Mouse (Mus musculus) left cerebral cortex, adult 11 months (tissue): ENCODE data around the gene Rfx4.

Experiments used
- DNase-seq: peaks from one replicate; pipeline ENCODE4 v3.0.0; 2022; ENCODE audit warnings: low spot score

Rfx4 gene

DNA sequence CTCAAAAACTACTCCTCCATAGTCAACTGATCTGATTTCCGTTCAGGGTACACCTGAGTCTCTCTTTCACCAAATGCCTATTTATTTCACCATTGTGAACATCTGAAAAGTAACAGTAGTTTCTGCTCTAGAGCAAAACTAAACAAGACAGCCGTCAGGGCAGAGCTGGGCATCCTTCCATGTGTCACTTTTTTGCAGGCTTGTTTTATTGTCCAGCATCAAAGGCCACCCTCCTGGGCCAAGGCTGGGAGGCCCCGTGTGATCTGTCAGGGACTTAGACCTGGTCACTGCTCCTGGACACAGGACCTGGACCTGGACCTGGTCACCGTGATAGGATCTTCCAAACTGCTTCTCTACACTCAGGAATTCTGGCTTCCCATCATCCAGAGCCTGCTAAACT, 116.1 kb downstream of the Rfx4 start:
- DNase-seq, result no peak

DNA sequence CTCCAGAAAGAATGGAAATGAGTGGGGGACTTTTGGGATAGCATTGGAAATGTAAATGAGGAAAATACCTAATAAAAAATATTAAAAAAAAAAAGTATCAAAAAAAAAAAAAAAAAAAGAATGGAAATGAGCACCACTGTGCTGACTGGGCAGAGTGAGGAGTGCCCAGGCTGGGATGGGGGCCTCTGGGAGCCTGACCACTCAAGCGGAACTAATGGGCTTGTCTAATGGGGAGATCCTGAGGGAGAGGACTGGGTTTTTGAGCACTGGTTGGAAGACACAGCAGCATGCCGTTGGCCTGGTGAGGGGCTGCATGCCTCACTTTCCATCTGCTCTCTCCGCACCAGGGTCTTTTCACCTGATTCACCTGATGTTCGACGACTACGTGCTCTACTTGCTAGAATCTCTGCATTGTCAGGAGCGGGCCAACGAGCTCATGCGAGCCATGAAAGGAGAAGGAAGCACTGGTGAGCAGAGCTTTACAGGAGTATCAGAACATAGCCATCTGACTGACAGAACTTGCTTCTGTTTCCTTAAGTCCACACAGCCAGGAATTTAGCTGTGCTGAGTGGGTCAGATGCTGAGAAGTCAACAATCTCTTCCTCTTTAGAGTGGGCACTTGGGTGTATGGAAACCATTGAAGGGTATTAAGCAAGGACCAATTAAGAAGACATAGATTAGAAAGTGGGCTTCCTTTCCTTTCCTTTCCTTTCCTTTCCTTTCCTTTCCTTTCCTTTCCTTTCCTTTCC, 124.1 kb downstream of the Rfx4 start:
- no peak for DNase-seq

DNA sequence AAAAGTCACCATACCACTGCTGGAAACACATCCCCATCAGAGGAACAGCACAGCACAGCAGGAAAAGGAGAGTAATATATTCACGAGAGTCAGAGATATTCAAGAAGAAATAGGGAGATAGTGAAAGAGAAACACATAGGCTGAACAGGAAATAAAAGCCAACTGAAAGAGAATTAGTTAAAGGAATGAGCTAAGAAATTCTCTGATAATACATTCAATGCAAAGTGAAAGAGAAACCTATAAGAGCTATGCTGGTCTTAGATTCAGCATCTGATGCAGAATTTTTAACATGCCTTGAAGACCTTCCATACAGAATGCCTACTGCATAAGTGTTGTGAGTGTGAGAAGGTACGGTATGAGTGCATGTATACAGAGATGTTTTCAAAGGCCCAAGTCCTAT, 126.7 kb downstream of the Rfx4 start:
- no peak for DNase-seq

GRCm38 (mm10) chr10:84885341-84885884, 129.6 kb downstream of the Rfx4 start:
- no peak for DNase-seq

- no peak for DNase-seq
Measured at GRCm38 (mm10) chr10:84886221-84886627, 130.4 kb downstream of the Rfx4 start.

- no peak for DNase-seq
Measured at GRCm38 (mm10) chr10:84886785-84887184, 130.9 kb downstream of the Rfx4 start.

DNA sequence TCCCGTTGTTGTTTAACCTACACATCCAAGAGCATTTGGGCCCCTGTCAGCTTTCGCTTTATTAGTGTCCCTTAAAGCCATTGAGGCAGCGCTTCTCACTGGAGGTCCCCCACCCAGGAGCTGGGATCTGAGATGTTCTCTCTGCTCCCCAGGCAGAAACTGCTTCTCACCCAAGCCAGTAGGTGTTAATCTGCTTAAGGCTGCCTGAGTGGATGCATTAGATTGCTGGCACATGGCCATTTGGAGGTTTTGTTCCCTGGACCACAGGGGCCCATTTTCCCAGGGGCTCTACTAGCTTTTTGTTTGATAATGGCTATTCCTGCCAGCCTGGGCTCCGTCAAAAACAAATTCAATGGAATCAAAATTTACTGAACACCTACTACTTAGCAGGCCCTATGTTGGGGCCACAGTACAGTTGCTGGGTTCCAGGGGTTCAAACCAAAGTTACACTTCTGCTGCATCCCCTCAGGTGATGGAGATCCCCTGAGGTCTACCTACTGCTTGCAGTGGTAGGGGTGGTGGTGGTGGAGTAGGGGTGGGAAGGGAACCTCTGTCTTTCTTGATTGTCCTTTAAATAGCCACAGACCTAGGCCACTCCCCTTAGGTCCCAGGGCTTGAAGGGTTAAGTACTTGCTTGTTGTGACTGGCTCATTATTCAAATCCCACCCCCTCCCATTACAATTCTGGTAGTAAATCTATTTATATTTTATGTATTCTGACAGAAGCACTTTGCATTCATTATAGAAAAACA, 133.4 kb downstream of the Rfx4 start:
- no peak for DNase-seq

DNA sequence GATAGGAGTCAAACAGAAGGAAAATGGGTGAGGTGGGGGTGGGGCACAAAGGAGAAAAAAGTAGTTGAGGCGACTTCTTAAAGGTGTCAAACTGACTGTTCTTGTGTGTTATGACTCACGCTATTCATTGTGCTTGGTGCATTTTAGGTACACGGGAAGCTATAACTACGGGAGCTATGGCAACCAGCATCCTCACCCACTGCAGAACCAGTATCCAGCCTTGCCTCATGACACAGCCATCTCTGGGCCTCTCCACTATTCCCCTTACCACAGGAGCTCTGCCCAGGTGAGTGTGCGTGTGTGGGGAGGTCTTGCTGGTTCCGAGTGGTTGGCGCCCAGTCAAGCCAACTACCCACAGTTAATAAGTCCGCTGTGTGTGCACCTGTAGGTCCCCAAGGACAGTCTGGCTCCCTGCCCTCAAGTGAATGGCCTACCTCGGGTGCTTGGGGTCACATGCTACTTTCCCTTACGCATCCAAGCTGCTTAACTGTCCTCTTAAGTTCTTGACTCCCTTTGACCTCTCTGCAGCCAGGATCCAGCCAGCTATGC, 140.0 kb downstream of the Rfx4 start:
- DNase-seq, result no peak

GRCm38 (mm10) chr10:84896941-84897930, 141.4 kb downstream of the Rfx4 start:
- DNase-seq, result no peak

- DNase-seq, result no peak
Measured at GRCm38 (mm10) chr10:84898144-84898979, 142.5 kb downstream of the Rfx4 start.

DNA sequence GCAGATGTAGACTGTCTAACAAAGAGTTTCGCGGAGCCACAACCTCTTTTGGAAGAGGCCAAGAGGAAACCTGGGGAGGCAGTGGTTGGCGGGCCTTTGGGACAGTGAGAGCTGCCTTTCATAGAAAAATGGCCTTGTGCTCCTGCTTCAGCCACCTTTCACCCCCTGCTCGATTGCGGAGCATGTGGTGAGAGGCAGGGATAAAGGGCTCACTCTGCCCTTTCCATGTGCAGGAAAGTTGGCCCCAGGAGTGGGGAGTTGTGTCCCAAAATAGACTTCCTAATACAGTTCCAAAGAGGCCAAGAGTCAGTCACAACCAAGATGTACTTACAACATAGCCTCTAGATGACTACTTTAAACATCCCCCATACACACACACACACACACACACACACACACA, 145.8 kb downstream of the Rfx4 start:
- DNase-seq, result no peak

GRCm38 (mm10) chr10:84902213-84902612, 146.4 kb downstream of the Rfx4 start:
- no peak for DNase-seq

DNA sequence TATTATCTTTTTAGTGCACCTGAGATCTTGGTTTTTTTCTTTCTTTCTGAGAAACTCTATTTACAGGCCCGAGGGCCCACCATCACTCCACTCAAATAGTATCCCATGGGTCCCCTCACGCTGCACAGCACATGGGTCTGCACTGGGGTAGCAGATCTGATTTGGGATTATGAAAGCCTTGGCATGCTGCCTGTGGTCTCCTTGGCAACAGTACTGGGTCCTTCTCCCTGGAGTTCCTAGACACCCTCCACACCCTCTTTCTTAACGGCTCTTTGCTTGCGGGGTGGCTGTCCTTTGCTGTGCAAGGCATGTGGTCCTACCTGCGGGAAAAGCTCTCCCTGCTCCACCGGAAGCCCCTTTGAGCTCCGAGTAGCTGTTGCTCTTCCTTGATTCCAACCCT, 147.4 kb downstream of the Rfx4 start:
- no peak for DNase-seq

- no peak for DNase-seq
Measured at GRCm38 (mm10) chr10:84903742-84904141, 147.9 kb downstream of the Rfx4 start.

DNA sequence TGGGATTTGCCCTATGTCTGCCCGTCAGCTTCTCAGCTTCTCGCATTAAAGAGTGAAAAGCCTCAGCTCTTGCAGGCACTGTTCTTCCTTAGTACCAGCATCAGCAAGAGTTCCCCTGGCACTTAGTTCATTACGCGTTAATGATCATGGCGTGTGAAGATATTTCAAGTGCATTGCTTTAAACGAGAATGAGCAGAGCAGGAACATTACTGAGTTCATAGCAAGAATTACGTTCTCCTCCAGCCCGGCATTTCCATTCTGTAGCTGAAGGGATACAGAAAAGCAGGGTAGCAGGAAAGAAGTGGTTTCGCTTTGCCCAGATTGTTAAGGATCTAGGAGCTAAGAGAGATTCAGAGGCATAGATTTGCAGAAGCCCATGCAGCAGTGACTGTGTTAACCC, 151.0 kb downstream of the Rfx4 start:
- DNase-seq, result no peak

GRCm38 (mm10) chr10:84908006-84908405, 152.1 kb downstream of the Rfx4 start:
- DNase-seq, result no peak

DNA sequence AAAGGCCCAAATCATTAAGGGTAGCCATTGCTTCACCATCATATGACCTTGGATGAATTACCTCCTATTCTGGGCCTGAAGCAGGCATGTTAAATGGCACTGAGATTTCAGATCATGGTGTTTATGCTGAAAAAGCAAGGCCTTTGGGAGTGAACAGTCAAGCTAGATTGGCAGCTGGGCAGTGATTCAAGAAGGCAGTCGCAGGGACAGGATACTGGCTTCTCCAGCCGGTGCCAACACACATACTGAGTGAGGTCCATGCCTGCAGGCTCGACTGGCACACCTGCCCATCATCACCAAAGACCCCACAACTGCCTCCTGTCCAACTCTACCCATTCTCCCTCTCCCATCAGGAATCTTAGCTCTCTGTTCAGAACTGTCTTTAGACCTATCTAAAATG, 152.6 kb downstream of the Rfx4 start:
- no peak for DNase-seq

DNA sequence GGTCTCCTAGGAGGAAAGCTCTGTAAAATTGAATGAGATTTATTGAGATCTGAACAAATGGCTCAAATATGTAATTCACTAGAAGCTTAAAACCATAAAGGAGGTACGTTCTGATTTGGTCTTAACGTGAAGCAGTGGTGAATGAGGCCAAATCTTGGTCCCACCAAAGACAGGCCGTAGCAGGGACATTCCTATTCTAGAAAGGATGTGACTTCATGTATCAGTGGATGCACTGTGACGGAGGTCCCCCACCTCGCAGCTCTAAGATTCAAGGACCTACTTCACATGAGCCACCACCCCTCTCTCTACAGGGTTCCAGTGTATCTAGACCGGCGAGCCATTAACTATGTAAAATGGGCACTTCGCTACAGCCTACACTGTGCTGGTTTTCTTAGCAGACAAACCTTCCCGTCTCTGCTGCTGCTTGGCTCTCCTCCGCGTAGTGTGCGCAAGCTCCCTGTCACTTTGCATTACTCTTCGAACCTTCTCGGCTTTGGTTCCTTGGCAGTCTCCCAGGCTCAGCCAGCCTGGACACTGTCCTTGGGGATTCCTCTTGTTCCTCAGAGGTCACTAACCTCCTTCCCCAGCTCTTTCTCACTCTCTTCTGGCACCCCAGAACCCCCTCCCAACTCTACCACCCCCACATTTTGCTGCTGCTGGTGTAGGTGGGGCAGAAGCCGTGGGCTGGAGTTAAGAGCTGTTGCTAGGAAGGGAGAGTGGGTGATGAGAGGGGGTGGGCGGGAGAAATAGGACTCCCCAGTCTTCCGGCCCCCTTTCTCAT, 153.3 kb downstream of the Rfx4 start:
- DNase-seq, result no peak

GRCm38 (mm10) chr10:84910194-84910593, 154.3 kb downstream of the Rfx4 start:
- no peak for DNase-seq

- DNase-seq, result no peak
Measured at GRCm38 (mm10) chr10:84910758-84911384, 155.0 kb downstream of the Rfx4 start.
